Mouse (Mus musculus) ES-Bruce4 (cell line): Measurements from ENCODE around the gene Cops4.

Source experiments
- CTCF ChIP-seq: IDR thresholded peaks from one replicate; pipeline ENCODE4 v1.8.1; 2011; ENCODE audit warnings: low read depth, low read length
- POLR2A ChIP-seq: IDR thresholded peaks from one replicate; pipeline ENCODE4 v1.8.1; 2011; ENCODE audit warnings: low read length; ENCODE audit not compliant: insufficient read depth

DNA sequence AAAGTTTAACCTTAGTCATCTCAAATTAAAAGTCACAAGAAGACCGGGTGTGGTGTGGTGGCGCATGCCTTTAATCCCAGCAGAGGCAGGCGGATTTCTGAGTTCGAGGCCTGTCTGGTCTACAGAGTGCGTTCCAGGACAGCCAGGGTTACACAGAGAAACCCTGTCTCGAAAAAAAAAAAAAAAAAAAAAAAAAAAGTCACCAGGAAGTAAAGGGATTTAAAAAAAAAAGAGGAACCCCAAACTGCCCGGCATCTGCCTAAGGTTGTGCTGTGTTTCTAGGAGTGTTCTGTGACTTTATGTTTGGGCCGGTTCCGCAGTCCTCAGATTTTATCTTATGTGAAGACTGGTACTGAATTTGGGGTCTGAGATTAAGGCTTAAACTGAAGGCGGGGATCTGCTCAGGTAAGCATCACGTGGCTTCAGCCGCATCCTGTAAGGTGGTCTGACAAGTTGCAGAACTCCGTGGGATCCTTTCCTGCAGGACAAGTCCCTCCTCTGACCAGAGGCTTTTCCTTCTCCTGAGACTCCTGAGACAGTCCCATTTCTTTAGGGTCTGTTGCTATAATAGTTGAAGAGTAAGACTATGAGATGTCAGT lies 52.0 kb downstream of the Cops4 start:
- TF ChIP-seq CTCF, result no peak
- TF ChIP-seq POLR2A, result no peak
